8 mouse cellular contexts compared by ENCODE assay signal in the genomic region with DNA sequence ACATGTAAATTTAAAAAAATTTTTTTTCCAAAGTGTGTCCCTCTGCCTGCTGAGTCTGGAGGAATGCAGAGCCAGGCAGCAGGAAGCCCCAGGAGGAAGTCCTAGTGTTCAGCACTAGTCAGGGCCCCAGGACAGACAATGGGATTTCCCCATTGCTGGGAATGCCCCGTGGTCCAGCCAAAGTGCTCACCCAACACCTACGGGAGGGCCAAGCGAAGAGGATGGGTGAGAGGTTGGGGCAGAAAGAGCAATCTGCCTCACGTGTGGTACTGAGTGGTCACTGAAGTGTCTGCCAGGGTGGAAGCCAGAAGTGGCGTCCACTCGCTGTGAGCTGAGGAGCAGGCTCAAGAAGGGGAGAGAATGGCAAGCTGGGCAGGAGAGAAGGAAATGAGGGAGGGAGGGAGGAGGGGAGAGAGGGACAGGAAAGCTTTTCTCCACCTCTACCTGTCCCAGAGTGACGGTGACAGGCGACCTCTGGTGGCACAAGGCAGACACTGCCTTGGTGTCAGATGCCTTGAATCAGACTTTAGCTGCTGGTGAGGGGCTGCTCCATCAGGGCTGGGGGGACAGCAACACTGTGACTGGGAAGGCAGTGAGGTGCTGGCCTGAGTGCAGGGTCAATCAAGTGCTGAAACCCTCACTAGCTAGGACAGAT. TPM values are rescaled to one million over a fixed set of nuclear protein-coding genes. Genes with fewer than 3 reads are reported as not detected.
A peak's percentile ranks its signal among the peaks of the same experiment; 100 is the strongest.
DNase-seq lines count a peak whose midpoint lies in the region; ATAC-seq lines count a peak whose summit lies in the region.

No protein-coding gene starts in this region.

- H3K36me3 ChIP-seq in intestine, embryonic 16.5 days (ENCODE audit: control insufficient read depth, insufficient read depth, low read length): 0 out of 2 replicates have a peak, but pooled peaks cover 7% of the 10 kb centered on the region
- H3K36me3 ChIP-seq in limb, embryonic 12.5 days: peaks cover 32% of the 10 kb centered on the region
- H3K36me3 ChIP-seq in midbrain, embryonic 16.5 days (ENCODE audit: control insufficient read depth, insufficient read depth, low read length): peaks cover 17% of the 10 kb centered on the region

- ATAC-seq in intestine, embryonic 16.5 days: peak; percentile 54; the same call in 1 of the 2 replicates
- ATAC-seq in limb, embryonic 12.5 days (ENCODE audit: insufficient number of reproducible peaks, insufficient read depth, low FRiP score, low TSS enrichment, low read depth): peak; percentile 21; the same call in 1 of the 2 replicates
- peak; percentile 66 for ATAC-seq in midbrain, embryonic 16.5 days

- H3K9me3 ChIP-seq in intestine, embryonic 16.5 days (ENCODE audit: control insufficient read depth, low read length): no peaks in the 10 kb centered on the region
- no peaks in the 10 kb centered on the region for H3K9me3 ChIP-seq in limb, embryonic 12.5 days
- no peaks in the 10 kb centered on the region for H3K9me3 ChIP-seq in midbrain, embryonic 16.5 days (replicated peaks; ENCODE audit: control insufficient read depth, low read length, poor library complexity, severe bottlenecking)

- no peak overlapping the region for H3K9ac ChIP-seq in intestine, embryonic 16.5 days (ENCODE audit: low read depth, low read length)
- H3K9ac ChIP-seq in limb, embryonic 12.5 days (replicated peaks): 0 out of 2 replicates have a peak overlapping the region, but pooled peaks have one; percentile 5
- H3K9ac ChIP-seq in midbrain, embryonic 16.5 days (ENCODE audit: low read depth, low read length): 0 out of 2 replicates have a peak overlapping the region, but pooled peaks have one; percentile 17

- DNase-seq in ovary, postnatal 10 days (ENCODE audit: low spot score): peak; percentile 13
- no peak for DNase-seq in ovary, adult 18-20 months (ENCODE audit: low spot score)
- peak; percentile 55 for DNase-seq in cerebellum, adult 8-10 months
- peak; percentile 45 to 60 for DNase-seq in frontal cortex, postnatal 10 days (ENCODE audit: low spot score in 2 of 2)
- DNase-seq in telencephalon, adult 2 months (ENCODE audit: low read depth, low spot score): peak; percentile 31

- H3K27me3 ChIP-seq in intestine, embryonic 16.5 days (replicated peaks; ENCODE audit: control insufficient read depth, insufficient read depth, low read length): no peaks in the 10 kb centered on the region
- 0 out of 2 replicates have a peak, but pooled peaks cover 5% of the 10 kb centered on the region for H3K27me3 ChIP-seq in limb, embryonic 12.5 days
- no peaks in the 10 kb centered on the region for H3K27me3 ChIP-seq in midbrain, embryonic 16.5 days (ENCODE audit: control insufficient read depth, insufficient read depth, low read depth, low read length)

- H3K4me2 ChIP-seq in intestine, embryonic 16.5 days (ENCODE audit: low read depth, low read length): no peak overlapping the region
- no peak overlapping the region for H3K4me2 ChIP-seq in limb, embryonic 12.5 days
- no peak overlapping the region for H3K4me2 ChIP-seq in midbrain, embryonic 16.5 days (ENCODE audit: low read length)

- H3K4me1 ChIP-seq in intestine, embryonic 16.5 days (ENCODE audit: control insufficient read depth, insufficient read depth, low read length): peaks cover 1% of the 10 kb centered on the region
- H3K4me1 ChIP-seq in limb, embryonic 12.5 days (replicated peaks): peaks cover 7% of the 10 kb centered on the region
- H3K4me1 ChIP-seq in midbrain, embryonic 16.5 days (ENCODE audit: control insufficient read depth, insufficient read depth, low read length): peaks cover 4% of the 10 kb centered on the region

- 25% methylated on average over 8 of the region's 8 CpGs for WGBS in intestine, embryonic 16.5 days
- 27% methylated on average over 8 of the region's 8 CpGs for WGBS in limb, embryonic 12.5 days
- 17% methylated on average over 8 of the region's 8 CpGs for WGBS in midbrain, embryonic 16.5 days

- no peak overlapping the region for H3K27ac ChIP-seq in intestine, embryonic 16.5 days (ENCODE audit: low read length)
- H3K27ac ChIP-seq in limb, embryonic 12.5 days: 0 out of 2 replicates have a peak overlapping the region, but pooled peaks have one; percentile 7
- no peak overlapping the region for H3K27ac ChIP-seq in midbrain, embryonic 16.5 days (ENCODE audit: low read length)

- no peak overlapping the region for H3K4me3 ChIP-seq in intestine, embryonic 16.5 days (ENCODE audit: low read length)
- no peak overlapping the region for H3K4me3 ChIP-seq in limb, embryonic 12.5 days (replicated peaks)
- H3K4me3 ChIP-seq in midbrain, embryonic 16.5 days (ENCODE audit: low read depth, low read length): no peak overlapping the region

RNA-seq across cellular contexts. Expression of a gene that starts 6.1 kb away (rescaled TPM):
- polyA plus RNA-seq in intestine, embryonic 16.5 days (2015; fragmentation: Nextera tagmentation; extraction: Ambion mirVana): 23.6 and 23.8 TPM in 2 replicates
- 52.3 and 57.7 TPM in 2 replicates for polyA plus RNA-seq in limb, embryonic 12.5 days (2016; fragmentation: Nextera tagmentation; extraction: Ambion mirVana)
- polyA plus RNA-seq in midbrain, embryonic 16.5 days (2015; fragmentation: Nextera tagmentation; extraction: Ambion mirVana): 39.4 and 41.7 TPM in 2 replicates

RNA-seq across cellular contexts. Expression of a gene that starts 14.0 kb away (rescaled TPM):
- 0.40 and 0.56 TPM in 2 replicates for polyA plus RNA-seq in intestine, embryonic 16.5 days (2015; fragmentation: Nextera tagmentation; extraction: Ambion mirVana)
- polyA plus RNA-seq in limb, embryonic 12.5 days (2016; fragmentation: Nextera tagmentation; extraction: Ambion mirVana): 0.06 TPM in 1 of 2 replicates, not detected in the other
- polyA plus RNA-seq in midbrain, embryonic 16.5 days (2015; fragmentation: Nextera tagmentation; extraction: Ambion mirVana): 8.4 and 10.6 TPM in 2 replicates

RNA-seq across cellular contexts. Expression of a gene that starts 16.6 kb away (rescaled TPM):
- 4.0 and 5.3 TPM in 2 replicates for polyA plus RNA-seq in intestine, embryonic 16.5 days (2015; fragmentation: Nextera tagmentation; extraction: Ambion mirVana)
- 6.3 and 7.1 TPM in 2 replicates for polyA plus RNA-seq in limb, embryonic 12.5 days (2016; fragmentation: Nextera tagmentation; extraction: Ambion mirVana)
- polyA plus RNA-seq in midbrain, embryonic 16.5 days (2015; fragmentation: Nextera tagmentation; extraction: Ambion mirVana): 1.7 and 1.9 TPM in 2 replicates
